Mouse (Mus musculus): ENCODE results near the gene Grap2.
A peak's percentile ranks its signal among the peaks of the same experiment; 100 is the strongest.

DNA sequence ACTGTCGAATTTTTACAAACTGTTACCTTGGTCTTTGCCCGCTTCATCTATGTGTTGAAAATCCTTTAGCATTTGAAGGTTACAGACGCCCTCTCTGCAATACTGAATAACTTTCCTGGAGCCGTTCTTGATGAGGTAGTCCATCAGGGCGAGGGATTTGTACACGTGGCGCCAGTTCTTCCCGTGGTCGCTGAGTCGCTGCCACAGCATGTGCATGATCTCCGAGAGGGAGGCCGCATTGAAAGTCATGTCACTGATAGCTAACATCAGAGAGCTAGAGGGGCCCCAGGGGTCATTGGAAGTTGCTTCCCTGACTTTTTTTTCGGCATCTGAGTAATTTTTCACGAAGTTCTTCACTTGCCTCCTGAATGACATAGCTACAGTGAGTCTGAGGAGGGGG lies 12.4 kb upstream of the Grap2 start:
- TF ChIP-seq CTCF (IDR thresholded peaks at IDR 0.05; ENCODE audit: control insufficient read depth, insufficient read depth, insufficient read length), result no peak
- TF ChIP-seq MAX (IDR thresholded peaks at IDR 0.05), result peak; percentile 63
- peak; percentile 26 for TF ChIP-seq USF1 (IDR thresholded peaks at IDR 0.05; ENCODE audit: low read depth)
- TF ChIP-seq CEBPB (IDR thresholded peaks at IDR 0.05; ENCODE audit: low read depth), result no peak
